Mouse (Mus musculus): ENCODE results near the gene St6galnac1. TPM values are rescaled to one million over a fixed set of nuclear protein-coding genes. Genes with fewer than 3 reads are reported as not detected.
"Not testable (repeated sequence)": the region's sequence is repeated elsewhere in the genome, so short reads cannot be mapped to it uniquely, and the experiment has no call there.

The St6galnac1 gene
- not detected for total RNA-seq (2021)

DNA sequence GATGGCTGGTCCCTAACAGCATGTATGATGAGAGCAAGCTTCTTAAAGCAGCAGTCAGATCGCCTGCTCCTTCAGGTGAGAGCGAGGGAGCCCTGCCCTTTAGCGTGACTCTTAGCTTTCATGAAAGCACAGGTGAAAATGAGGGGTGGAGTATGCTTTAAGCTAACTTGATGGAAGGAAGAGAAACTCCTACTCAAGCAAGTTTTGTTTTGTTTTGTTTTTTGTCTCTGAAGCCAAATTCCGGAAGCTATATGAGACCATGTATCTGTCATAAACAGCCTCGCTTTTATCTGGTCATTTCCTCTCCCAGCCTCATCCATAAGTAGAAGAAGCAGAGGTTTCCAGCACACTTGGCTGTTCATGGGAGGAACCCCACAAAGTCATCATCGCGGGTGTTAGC lies at the start of gene St6galnac1:
St6galnac1 (minus strand) TSS at position 101 of the 400 bp plus-strand sequence.
- DNase-seq (ENCODE audit: extremely low spot score in 1 of 2, low spot score in 1 of 2) = no peak

DNA sequence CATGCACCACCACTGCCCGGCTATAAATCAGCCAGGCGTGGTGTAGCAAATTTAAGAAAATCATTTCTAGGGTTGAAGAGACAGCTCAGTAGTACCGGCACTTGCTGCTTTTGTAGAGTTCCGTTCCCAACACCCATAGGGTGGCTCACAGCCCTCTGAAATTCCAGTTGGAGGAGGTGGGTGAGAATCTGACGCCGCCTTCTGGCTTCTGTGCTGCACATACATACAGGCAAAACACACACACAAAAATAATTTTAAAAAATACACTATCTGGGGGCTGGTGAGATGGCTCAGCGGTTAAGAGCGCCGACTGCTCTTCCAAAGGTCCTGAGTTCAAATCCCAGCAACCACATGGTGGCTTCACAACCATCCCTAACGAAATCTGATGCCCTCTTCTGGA lies 48.6 kb upstream of the St6galnac1 start:
- not testable (repeated sequence) for DNase-seq (ENCODE audit: extremely low spot score in 1 of 2, low spot score in 1 of 2)

DNA sequence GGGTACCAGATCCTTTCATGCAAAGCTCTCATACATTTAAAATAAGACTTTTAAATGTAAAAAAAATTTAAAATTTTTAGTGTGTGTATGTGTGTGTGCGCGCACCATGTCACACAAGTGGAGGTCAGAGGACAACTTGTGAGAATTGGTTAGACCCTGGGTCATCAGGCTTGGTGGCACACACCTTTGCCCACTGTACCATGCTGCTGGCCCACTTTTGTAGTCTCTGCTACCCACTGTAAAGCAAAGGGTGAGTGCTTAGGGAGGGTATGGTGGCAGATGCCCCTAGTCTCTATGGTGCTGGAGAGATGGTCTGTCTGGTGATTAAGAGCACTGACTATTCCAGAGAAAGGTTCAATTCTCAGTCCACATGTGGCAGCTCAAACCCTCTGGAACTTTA lies 47.9 kb upstream of the St6galnac1 start:
- no peak for DNase-seq (ENCODE audit: extremely low spot score in 1 of 2, low spot score in 1 of 2)

- no peak for DNase-seq (ENCODE audit: extremely low spot score in 1 of 2, low spot score in 1 of 2)
These were observed 47.3 kb upstream of the St6galnac1 start for GRCm38 (mm10) chr11:116822626-116823025.

- no peak for DNase-seq (ENCODE audit: extremely low spot score in 1 of 2, low spot score in 1 of 2)
These were observed 46.9 kb upstream of the St6galnac1 start for GRCm38 (mm10) chr11:116822215-116822614.

DNA sequence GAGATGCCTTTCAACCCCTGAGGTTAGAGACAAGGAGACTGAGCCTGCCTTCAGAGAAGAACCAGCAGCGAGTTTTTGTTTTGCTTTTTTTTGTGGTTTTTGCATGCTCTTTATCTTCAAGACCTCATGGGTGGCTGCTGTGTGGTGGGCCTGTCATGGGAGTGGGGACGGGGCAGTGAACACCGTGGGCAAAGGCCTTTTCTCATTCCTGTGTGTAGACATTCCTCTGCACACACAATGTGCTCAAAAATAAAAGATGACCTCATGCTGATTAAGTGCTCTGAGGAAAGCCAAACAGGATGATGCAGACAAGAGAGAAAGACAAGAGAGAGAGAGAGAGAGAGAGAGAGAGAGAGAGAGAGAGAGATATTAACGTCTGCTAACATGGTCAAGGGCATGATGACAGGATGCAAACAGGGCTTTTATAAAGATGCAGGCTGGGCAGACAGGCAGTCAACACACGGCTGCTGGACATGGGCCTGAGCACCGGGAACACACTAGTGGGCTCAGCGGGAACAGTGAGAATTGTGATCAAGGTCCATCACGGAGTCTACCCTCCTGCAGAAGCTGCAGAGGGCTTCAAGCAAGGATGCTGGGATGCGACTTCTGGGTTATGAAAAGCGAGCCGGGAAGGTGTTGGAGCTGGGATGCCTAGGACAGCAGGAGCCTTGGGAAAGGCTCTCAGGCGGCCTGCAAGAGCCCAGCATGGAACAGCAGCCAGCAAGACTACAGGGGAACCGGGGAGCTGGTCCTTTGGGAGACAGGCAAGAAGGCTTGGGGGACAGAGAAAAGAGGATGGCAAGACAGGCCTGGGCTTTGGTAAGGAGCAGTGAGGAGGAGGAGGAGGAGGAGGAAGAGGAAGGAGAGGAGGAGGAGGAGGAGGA lies 46.0 kb upstream of the St6galnac1 start:
- no peak for DNase-seq (ENCODE audit: extremely low spot score in 1 of 2, low spot score in 1 of 2)

GRCm38 (mm10) chr11:116819932-116820593 lies 44.8 kb upstream of the St6galnac1 start:
- no peak for DNase-seq (ENCODE audit: extremely low spot score in 1 of 2, low spot score in 1 of 2)

GRCm38 (mm10) chr11:116818722-116819121 lies 43.4 kb upstream of the St6galnac1 start:
- no peak for DNase-seq (ENCODE audit: extremely low spot score in 1 of 2, low spot score in 1 of 2)

DNA sequence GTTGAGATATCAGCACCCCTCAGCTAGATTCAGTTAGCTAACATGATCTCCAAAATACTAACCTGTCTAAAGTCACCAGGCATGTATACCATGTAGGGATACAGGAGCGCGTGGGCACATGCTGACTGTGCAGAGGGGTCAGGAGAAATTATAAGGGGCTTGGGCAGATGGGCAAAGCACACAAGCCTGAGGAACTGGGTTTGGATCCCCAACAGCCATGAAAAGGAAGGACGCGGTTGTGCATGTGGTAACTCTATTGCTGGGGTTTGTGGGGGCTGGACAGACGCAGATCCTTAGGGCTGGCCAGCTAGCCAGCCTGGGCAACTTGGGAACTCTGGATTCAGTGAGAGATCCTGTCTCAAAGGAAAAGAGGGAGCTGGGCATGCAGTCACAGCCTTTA lies 42.3 kb upstream of the St6galnac1 start:
- no peak for DNase-seq (ENCODE audit: extremely low spot score in 1 of 2, low spot score in 1 of 2)

- DNase-seq (ENCODE audit: extremely low spot score in 1 of 2, low spot score in 1 of 2) = no peak
These were observed 41.5 kb upstream of the St6galnac1 start for GRCm38 (mm10) chr11:116816769-116817168.

DNA sequence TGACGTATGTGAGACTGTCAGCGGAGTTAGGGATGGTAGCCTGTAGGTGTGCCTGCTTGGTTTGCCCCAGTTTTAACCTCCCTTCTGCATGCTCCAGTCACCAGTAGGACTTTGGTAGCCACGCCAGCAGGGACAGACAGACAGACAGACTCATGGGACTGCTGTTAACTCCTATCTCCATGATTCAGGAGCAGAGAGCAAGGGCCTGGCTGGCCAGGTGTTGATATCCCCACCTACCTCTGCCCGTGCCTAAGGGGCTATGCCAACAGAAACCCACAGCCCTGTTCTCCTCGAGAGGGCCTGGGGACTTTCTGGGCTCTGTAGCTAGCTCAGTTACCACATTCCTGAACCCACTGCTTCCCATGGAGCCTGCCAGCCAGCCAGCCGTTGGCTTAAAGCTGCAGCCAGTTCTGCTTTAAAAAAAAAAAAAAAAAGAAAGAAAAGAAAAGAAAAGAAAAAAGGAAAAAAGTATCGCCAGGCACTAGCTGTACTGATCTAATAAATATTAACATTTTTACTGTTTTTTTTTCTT lies 39.6 kb upstream of the St6galnac1 start:
- no peak for DNase-seq (ENCODE audit: extremely low spot score in 1 of 2, low spot score in 1 of 2)

GRCm38 (mm10) chr11:116814076-116814883 lies 39.0 kb upstream of the St6galnac1 start:
- DNase-seq (ENCODE audit: extremely low spot score in 1 of 2, low spot score in 1 of 2) = no peak

- DNase-seq (ENCODE audit: extremely low spot score in 1 of 2, low spot score in 1 of 2) = no peak
These were observed 38.3 kb upstream of the St6galnac1 start for GRCm38 (mm10) chr11:116813610-116814009.

DNA sequence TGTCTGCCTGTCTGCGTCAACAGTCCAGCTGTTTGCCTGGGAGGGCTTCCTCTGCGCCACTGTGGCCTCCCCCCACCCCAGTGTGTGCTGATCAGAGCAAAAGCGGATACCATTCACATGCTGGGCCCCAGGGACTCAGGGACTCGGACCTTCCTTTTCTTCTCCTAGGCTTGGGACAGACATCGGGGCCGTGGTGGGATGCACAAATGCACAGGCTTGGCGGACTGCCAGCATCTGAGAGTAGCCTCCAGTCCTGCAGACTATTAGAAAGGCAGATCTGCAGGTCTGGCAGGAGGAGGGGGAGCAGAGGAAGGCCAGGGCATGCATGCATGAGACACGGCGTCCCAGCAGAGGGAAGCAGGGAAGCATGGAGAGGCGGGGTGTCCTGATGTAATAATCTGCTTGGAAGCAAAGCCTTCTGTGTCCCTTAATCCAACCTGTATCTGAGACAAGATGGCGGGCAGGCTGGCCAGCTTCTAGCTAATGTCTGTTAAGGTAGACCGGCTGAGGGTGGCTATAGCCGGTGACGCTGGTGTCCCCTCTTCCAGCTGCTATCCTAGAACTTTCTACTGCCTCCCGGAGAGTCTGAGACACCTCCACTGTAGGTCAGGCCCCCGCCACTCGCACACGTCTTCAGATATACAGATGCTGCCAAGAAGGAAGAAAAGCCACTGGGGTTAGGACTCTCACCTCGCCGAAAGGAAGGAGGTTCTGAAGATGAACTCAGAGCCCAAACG lies 37.7 kb upstream of the St6galnac1 start:
- DNase-seq (ENCODE audit: extremely low spot score in 1 of 2, low spot score in 1 of 2) = no peak

GRCm38 (mm10) chr11:116810983-116811901 lies 35.9 kb upstream of the St6galnac1 start:
- DNase-seq (ENCODE audit: extremely low spot score in 1 of 2, low spot score in 1 of 2) = peak; percentile 54 to 60

- no peak for DNase-seq (ENCODE audit: extremely low spot score in 1 of 2, low spot score in 1 of 2)
These were observed 35.2 kb upstream of the St6galnac1 start for GRCm38 (mm10) chr11:116810528-116810927.

DNA sequence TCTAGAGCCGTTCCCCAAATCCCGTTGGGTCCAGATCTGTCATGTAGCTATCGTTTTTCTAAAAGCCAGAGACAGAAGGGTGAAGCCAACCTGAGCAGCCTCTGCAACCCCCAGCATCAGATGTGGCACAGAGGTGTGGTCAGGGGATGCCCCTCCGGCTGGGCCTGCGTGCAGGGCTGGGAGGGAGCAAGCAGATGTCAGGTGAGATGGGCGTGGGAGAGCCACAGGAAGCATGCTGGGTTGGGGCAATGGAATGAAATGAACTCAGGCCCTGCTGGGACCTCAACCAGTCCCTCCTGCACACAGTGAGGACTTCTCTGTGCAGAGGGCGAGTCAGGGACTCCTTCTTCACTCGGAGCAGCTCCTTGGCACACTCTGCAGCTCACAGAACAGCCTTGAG lies 34.2 kb upstream of the St6galnac1 start:
- no peak for DNase-seq (ENCODE audit: extremely low spot score in 1 of 2, low spot score in 1 of 2)

DNA sequence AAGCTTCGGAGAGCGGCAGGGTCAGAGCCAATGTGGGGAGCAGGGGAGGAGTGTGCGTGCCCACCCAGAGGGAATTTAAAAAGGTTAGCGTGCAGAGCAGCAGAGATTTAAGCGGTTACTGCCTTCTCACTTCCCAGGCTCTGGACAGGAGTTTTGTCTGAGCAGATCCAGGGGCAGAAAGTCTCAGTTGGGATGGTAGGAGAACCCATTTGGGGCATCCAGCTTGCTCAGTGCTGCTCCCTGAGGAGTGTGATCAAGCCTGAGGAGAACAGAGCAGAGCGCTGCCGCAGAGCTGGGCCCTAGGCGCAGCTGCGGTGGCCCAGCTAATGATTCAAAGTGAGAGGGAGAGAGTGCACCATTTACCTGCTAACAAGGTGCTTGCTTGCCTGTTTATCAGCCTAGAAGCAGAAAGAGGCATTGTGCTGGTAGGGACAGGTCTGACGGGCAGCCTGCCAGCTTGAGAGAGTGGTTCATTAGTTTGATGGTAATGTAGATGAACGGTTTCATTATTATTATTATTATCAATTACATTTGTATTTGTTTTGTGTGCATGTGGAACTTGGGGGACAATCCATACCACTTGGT lies 33.6 kb upstream of the St6galnac1 start:
- no peak for DNase-seq (ENCODE audit: extremely low spot score in 1 of 2, low spot score in 1 of 2)

Measured in layer of hippocampus, postnatal 25 days (tissue).